Mouse (Mus musculus): ENCODE measurements around the gene Chn2. TPM values are rescaled to one million over a fixed set of nuclear protein-coding genes. Genes with fewer than 3 reads are reported as not detected.

The Chn2 gene
- polyA plus RNA-seq (2012; rRNA removed): 47.0 and 52.9 TPM in 2 replicates

DNA sequence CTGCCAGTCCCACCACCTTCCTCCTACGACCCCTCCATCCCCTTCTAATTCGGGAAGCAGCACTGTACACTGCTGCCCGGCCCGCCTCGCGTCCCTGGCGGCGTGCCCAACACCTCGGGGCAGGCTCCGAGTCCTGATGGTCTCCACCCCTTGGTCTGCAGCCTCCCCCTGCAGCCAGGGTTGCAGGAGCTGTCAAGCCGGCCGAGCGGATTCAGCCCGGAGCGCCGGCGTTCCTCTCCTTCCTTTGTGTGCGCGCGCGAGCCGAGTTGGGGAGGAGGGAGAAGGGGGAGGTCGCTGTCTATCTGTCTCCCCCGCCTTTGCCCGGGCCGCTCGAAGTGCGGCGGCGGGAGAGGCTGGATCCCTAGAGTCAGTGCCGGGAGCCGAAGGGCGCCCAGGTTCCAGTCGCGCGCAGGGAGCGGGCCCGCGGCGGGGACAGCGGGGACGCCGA, at the start of gene Chn2:
Gene Chn2, plus strand, starts transcription at position 198 of the 448 bp plus-strand sequence.
- DNase-seq (ENCODE audit: extremely low spot score in 1 of 2, low spot score in 1 of 2): peak in 1 of 2 experiments; percentile 41

GRCm38 (mm10) chr6:53992386-53992785, 47.0 kb upstream of the Chn2 start:
- DNase-seq (ENCODE audit: extremely low spot score in 1 of 2, low spot score in 1 of 2): no peak

DNA sequence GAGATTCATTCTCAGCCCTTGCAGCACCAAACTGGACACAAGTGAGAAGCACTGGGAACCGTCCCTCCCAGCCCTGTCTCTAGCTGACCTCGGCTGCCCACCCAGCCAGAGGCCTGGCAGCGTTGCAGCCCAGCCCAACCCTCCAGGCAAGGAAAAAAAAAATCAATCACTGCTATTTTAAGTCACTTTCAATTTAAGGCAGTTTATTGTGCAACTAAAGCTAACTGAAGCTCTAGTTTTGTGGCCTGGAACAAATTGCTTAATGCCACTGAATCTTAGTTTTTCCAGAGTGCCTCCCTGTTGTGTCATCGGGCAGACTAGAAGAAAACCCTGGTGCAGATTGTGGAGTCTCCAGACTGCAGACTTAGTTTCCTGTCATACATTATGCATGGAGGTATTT, 43.8 kb upstream of the Chn2 start:
- DNase-seq (ENCODE audit: extremely low spot score in 1 of 2, low spot score in 1 of 2): no peak

DNA sequence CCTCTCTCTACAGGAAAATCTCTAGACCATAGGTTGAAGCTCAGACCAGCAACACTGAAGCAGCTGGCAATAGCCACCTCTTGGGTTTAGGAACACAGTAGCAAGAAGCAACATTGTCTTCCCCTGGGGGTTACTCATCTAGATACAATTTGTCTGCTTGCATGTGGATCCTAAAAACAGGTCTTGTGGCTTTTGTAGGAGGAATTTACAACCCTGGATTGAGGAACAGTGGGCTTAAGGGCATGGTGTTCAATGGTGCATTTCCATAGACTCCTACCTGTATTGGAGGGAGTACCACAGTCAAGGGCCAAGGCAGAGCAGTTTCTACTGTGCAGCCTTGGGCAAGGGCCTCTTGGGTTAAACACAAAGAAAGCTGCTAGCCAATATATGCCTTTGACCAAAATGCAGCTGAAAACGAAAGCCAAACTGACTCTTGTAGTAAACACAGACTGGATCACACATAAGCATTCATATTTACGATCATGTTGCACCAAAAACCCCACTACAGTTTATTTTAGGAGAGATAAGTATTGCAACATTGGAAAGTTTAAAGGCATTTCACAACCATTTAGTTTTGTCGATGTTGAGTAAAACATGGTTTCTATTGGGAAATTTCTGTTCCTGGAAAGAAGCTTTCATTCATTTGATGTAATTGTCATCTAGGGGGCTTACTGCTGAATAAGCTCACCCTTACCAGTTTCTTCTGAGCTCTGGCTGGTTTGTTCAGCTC, 43.0 kb upstream of the Chn2 start:
- no peak for DNase-seq (ENCODE audit: extremely low spot score in 1 of 2, low spot score in 1 of 2)

GRCm38 (mm10) chr6:54005302-54005701, 34.1 kb upstream of the Chn2 start:
- DNase-seq (ENCODE audit: extremely low spot score in 1 of 2, low spot score in 1 of 2): no peak

GRCm38 (mm10) chr6:54008448-54009120, 30.8 kb upstream of the Chn2 start:
- peak in 1 of 2 experiments; percentile 20 for DNase-seq (ENCODE audit: extremely low spot score in 1 of 2, low spot score in 1 of 2)

DNA sequence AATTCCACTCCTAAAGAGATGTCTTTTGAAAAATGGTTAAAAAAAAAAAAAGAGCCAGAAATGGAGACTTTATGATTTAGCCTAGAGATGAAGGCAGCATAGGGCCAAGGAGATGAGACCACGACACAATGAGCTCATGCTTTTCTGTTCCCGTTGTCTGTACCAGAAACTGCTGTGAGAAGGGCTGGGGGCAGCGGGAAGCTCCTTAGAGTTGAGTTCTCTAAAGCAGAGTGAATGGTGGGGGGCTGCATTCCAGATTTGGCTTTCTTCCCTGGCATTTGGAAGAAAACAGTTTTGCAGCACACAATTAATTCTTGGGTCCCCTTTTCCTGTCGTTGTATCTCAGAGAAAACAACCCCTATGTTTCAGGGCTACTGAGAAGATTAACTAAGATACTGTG, 30.1 kb upstream of the Chn2 start:
- no peak for DNase-seq (ENCODE audit: extremely low spot score in 1 of 2, low spot score in 1 of 2)

DNA sequence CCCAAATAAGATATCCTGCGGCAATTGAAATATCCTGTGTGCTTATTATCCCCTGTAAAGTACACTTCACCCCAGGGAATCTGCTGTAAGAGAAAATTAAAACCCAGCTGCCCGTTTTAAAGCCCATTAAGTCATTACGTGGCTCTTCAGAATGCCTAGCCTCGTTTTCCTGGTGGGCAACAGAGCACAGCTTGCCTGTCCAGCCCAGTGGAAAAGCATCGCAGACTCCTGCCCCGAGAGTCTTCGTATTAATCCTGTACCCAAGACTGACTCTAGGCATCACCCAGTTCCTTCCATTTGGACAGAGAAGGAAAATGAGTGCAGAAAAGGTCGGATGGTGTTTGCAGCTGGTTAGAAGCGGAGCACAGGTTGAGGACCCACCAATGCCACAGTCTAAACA, 29.0 kb upstream of the Chn2 start:
- no peak for DNase-seq (ENCODE audit: extremely low spot score in 1 of 2, low spot score in 1 of 2)

GRCm38 (mm10) chr6:54012163-54012562, 27.2 kb upstream of the Chn2 start:
- no peak for DNase-seq (ENCODE audit: extremely low spot score in 1 of 2, low spot score in 1 of 2)

GRCm38 (mm10) chr6:54018038-54018437, 21.3 kb upstream of the Chn2 start:
- no peak for DNase-seq (ENCODE audit: extremely low spot score in 1 of 2, low spot score in 1 of 2)

GRCm38 (mm10) chr6:54018861-54019260, 20.5 kb upstream of the Chn2 start:
- no peak for DNase-seq (ENCODE audit: extremely low spot score in 1 of 2, low spot score in 1 of 2)

DNA sequence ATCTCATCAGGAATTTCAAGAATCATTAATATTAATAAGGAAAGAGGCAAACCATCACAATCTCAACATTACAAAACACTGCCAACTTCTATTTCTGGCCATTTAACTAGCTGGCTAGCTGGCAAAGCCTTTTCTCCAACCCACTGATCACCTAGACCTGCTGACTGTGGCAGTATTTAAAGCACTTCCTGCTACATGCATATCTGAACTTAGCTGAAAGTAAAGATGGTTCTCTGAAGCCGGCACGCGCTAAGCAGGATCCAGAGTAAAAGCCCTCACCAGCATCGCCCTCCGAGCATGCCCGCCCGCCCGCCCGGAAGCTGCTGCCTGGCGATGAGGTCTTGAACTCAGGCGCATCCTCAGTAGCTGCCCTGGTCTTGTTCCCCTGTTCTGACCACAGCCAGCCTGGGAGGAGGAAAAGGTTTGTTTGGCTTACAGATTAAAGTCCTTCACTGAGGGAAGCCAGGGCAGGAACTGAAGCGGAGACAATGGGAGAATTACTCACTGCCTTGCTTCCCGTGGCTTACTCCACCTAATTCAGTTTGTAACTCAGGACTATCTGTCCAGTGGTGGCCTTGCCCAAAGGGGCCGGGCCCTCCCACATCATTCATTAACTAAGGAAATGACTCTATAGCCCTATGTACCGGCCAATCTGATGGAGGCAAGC, 18.1 kb upstream of the Chn2 start:
- DNase-seq (ENCODE audit: extremely low spot score in 1 of 2, low spot score in 1 of 2): no peak

- DNase-seq (ENCODE audit: extremely low spot score in 1 of 2, low spot score in 1 of 2): no peak
Measured at GRCm38 (mm10) chr6:54023846-54024245, 15.5 kb upstream of the Chn2 start.

DNA sequence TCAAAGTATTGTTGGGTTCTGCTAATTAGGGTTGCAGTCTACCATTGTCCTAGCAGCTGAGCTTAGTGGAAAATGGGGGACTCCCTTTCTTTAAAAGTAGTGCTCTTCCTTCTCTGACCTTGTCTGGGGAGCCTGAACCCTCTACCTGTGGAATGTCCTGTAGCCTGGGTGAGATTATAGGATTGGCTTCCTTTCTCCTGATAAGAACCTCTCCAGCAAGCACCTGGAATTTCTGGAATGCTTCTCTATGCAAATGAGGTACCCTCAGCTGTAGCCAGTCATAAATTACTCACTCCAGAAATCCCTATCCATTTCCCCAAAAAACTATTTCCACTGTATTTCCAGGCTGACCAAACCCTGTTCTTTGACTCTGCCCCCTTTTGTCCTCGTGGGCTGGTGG, 10.6 kb upstream of the Chn2 start:
- DNase-seq (ENCODE audit: extremely low spot score in 1 of 2, low spot score in 1 of 2): no peak

DNA sequence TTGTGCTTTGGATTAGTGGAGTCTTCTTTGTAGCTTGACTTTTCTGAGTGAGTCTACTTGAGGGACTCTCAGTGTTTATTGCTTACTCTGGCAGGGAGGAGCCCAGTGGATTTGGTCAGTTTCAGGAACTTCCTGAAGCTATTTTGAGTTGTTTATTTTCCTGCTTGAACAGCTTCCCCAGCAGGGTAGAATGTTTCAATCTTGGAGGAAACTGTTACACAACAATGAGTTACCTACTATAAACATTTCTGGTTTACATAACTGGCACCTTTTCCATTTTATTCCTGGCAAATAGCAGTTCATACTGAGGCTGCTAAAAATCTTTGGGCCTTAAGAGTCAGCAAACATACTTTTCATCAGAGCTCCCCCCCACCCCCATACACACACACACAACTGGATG, 9.0 kb upstream of the Chn2 start:
- no peak for DNase-seq (ENCODE audit: extremely low spot score in 1 of 2, low spot score in 1 of 2)

- DNase-seq (ENCODE audit: extremely low spot score in 1 of 2, low spot score in 1 of 2): no peak
Measured at GRCm38 (mm10) chr6:54030776-54031175, 8.6 kb upstream of the Chn2 start.

DNA sequence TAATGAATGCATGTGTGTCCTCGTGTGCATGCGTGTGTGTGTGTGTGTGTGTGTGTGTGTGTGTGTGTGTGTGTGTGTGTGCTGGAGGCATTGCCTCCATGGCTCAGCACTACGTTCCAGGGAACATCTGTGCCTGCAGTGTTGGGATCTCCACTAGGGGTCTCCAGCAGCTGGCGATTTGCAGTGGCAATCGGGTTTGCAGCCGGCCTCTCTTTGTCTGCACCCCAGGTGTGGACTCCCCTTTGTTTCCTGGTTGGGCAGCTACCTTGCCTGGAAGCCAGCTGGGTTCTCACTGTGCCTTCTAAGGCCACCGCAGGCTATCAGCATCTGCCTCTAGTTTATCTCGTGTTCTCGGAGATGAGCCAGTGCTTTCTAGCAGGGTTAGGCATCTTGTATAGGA, 4.9 kb upstream of the Chn2 start:
- peak in 1 of 2 experiments; percentile 84 for DNase-seq (ENCODE audit: extremely low spot score in 1 of 2, low spot score in 1 of 2)

- no peak for DNase-seq (ENCODE audit: extremely low spot score in 1 of 2, low spot score in 1 of 2)
Measured at GRCm38 (mm10) chr6:54035548-54035947, 3.8 kb upstream of the Chn2 start.

GRCm38 (mm10) chr6:54038866-54039265, 488 bp upstream of the Chn2 start:
- no peak for DNase-seq (ENCODE audit: extremely low spot score in 1 of 2, low spot score in 1 of 2)

GRCm38 (mm10) chr6:54039805-54040447, 572 bp downstream of the Chn2 start:
- peak in 1 of 2 experiments; percentile 40 for DNase-seq (ENCODE audit: extremely low spot score in 1 of 2, low spot score in 1 of 2)

GRCm38 (mm10) chr6:54040448-54040844, 1.1 kb downstream of the Chn2 start:
- DNase-seq (ENCODE audit: extremely low spot score in 1 of 2, low spot score in 1 of 2): no peak
